Mouse (Mus musculus) embryonic facial prominence, embryonic 13.5 days (tissue): ENCODE data around the gene Prepl. TPM values are rescaled to one million over a fixed set of nuclear protein-coding genes. Genes with fewer than 3 reads are reported as not detected.

ENCODE experiments used
- ATAC-seq: fragments of 200-750 bp; cut with Nextera tagmentation; 2 replicates; pipeline ENCODE4 v1.8.0; 2017; ENCODE audit warnings: low read depth; ENCODE audit not compliant: insufficient number of reproducible peaks, insufficient read depth, low FRiP score, low TSS enrichment
- H3K27ac ChIP-seq: fragments of 300-500 bp; sonication (generic); 2 replicates; pipeline ENCODE4 v1.5.1; 2015; ENCODE audit warnings: moderate library complexity, mild to moderate bottlenecking, inconsistent platforms
- H3K27me3 ChIP-seq: fragments of 300-500 bp; sonication (generic); 2 replicates; pipeline ENCODE4 v1.6.1; 2015; ENCODE audit warnings: mild to moderate bottlenecking, inconsistent platforms
- H3K36me3 ChIP-seq: fragments of 300-500 bp; sonication (generic); 2 replicates; pipeline ENCODE4 v1.6.1; 2015; ENCODE audit warnings: mild to moderate bottlenecking, inconsistent platforms
- H3K4me1 ChIP-seq: fragments of 300-500 bp; sonication (generic); 2 replicates; pipeline ENCODE4 v1.6.1; 2015; ENCODE audit warnings: inconsistent platforms
- H3K4me2 ChIP-seq: fragments of 300-500 bp; sonication (generic); 2 replicates; pipeline ENCODE4 v1.6.1; 2015; ENCODE audit warnings: moderate library complexity, mild to moderate bottlenecking, inconsistent platforms
- H3K4me3 ChIP-seq: fragments of 300-500 bp; sonication (generic); 2 replicates; pipeline ENCODE4 v1.5.1; 2015; ENCODE audit warnings: mild to moderate bottlenecking, inconsistent platforms
- H3K9ac ChIP-seq: fragments of 300-500 bp; sonication (generic); 2 replicates; pipeline ENCODE4 v1.6.1; 2015; ENCODE audit warnings: mild to moderate bottlenecking, inconsistent platforms
- H3K9me3 ChIP-seq: fragments of 300-500 bp; sonication (generic); 2 replicates; pipeline ENCODE4 v1.6.1; 2016; ENCODE audit warnings: inconsistent platforms
- WGBS: fragments of 180-500 bp; shearing (Covaris S2); methylation state at CpG from one replicate; pipeline ENCODE4 v1.1.7; 2015; ENCODE audit warnings: mixed read lengths; 5-methylcytosine and 5-hydroxymethylcytosine counted together
- polyA plus RNA-seq: library from polyadenylated mRNA; unstranded; fragments of >200 nt; fragmentation: Nextera tagmentation; extraction: Ambion mirVana; gene quantifications from 2 replicates; pipeline ENCODE4 v1.2.1, GENCODE M21; 2015

Gene Prepl
- polyA plus RNA-seq, 1 experiment from 2014 or later, result 26.0 TPM

GRCm38 (mm10) chr17:85037855-85038254 lies 52.2 kb downstream of the Prepl start:
- Histone ChIP-seq H3K4me1 (no peaks in the 10 kb centered on the region), H3K27ac (no peak overlapping the region), H3K4me3 (no peak overlapping the region), H3K27me3 (no peaks in the 10 kb centered on the region), H3K36me3 (no peaks in the 10 kb centered on the region), H3K4me2 (no peak overlapping the region), H3K9ac (no peak overlapping the region), H3K9me3 (no peaks in the 10 kb centered on the region)
- 83% methylated on average over 5 of the region's 5 CpGs for WGBS
- ATAC-seq, result no peak

DNA sequence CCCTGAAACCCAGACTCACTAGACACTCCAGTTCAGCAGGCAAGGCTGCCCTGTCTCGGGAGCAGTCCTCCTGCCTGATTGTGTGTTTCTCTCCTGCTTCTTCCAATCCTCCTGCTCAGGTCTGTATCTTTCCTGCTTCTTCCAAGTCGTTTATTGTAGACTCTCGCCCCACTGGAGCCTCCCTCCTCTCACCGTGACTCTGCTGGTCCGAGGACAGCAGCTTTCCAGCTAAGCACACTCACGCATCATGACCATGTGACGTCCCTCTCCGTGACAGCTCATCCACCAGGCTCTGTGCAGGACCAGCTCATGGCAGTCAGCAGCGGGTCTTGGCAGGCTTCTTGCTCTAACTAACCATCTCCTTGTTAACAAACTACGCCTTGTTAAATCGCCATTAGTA lies 56.0 kb downstream of the Prepl start:
- ATAC-seq, result no peak
- WGBS, result 63% methylated on average over 11 of the region's 11 CpGs

GRCm38 (mm10) chr17:85033087-85033486 lies 57.0 kb downstream of the Prepl start:
- Histone ChIP-seq H3K27ac (no peak overlapping the region), H3K4me1 (no peaks in the 10 kb centered on the region), H3K4me3 (no peak overlapping the region), H3K27me3 (no peaks in the 10 kb centered on the region), H3K9me3 (no peaks in the 10 kb centered on the region), H3K36me3 (no peaks in the 10 kb centered on the region), H3K9ac (no peak overlapping the region), H3K4me2 (no peak overlapping the region)
- WGBS, result 84% methylated on average over 3 of the region's 3 CpGs
- ATAC-seq, result no peak

More for the DNA sequence above, 56.0 kb downstream of the Prepl start:
- no peak overlapping the region for H3K4me3 ChIP-seq
- H3K36me3 ChIP-seq, result no peaks in the 10 kb centered on the region
- no peaks in the 10 kb centered on the region for H3K4me1 ChIP-seq
- no peaks in the 10 kb centered on the region for H3K9me3 ChIP-seq
- H3K9ac ChIP-seq, result 0 out of 2 replicates have a peak overlapping the region, but pooled peaks have one; percentile 32
- no peak overlapping the region for H3K4me2 ChIP-seq
- H3K27me3 ChIP-seq, result no peaks in the 10 kb centered on the region
- no peak overlapping the region for H3K27ac ChIP-seq

GRCm38 (mm10) chr17:85030651-85031050 lies 59.4 kb downstream of the Prepl start:
- ATAC-seq, result no peak
- no peak overlapping the region for H3K9ac ChIP-seq

GRCm38 (mm10) chr17:85028797-85029196 lies 61.2 kb downstream of the Prepl start:
- H3K9me3 ChIP-seq, result no peaks in the 10 kb centered on the region
- H3K4me2 ChIP-seq, result no peak overlapping the region
- no peak overlapping the region for H3K4me3 ChIP-seq
- H3K9ac ChIP-seq, result no peak overlapping the region
- H3K36me3 ChIP-seq, result 0 out of 2 replicates have a peak, but pooled peaks cover 3% of the 10 kb centered on the region
- ATAC-seq, result no peak
- H3K27ac ChIP-seq, result no peak overlapping the region
- H3K27me3 ChIP-seq, result no peaks in the 10 kb centered on the region
- 95% methylated on average over 10 of the region's 10 CpGs for WGBS
- peaks cover 6% of the 10 kb centered on the region for H3K4me1 ChIP-seq

More at GRCm38 (mm10) chr17:85030651-85031050, 59.4 kb downstream of the Prepl start:
- WGBS, result 74% methylated on average over 5 of the region's 5 CpGs
- no peaks in the 10 kb centered on the region for H3K4me1 ChIP-seq
- H3K4me3 ChIP-seq, result no peak overlapping the region
- no peaks in the 10 kb centered on the region for H3K36me3 ChIP-seq
- H3K4me2 ChIP-seq, result no peak overlapping the region
- H3K27me3 ChIP-seq, result no peaks in the 10 kb centered on the region
- H3K9me3 ChIP-seq, result no peaks in the 10 kb centered on the region
- H3K27ac ChIP-seq, result no peak overlapping the region

DNA sequence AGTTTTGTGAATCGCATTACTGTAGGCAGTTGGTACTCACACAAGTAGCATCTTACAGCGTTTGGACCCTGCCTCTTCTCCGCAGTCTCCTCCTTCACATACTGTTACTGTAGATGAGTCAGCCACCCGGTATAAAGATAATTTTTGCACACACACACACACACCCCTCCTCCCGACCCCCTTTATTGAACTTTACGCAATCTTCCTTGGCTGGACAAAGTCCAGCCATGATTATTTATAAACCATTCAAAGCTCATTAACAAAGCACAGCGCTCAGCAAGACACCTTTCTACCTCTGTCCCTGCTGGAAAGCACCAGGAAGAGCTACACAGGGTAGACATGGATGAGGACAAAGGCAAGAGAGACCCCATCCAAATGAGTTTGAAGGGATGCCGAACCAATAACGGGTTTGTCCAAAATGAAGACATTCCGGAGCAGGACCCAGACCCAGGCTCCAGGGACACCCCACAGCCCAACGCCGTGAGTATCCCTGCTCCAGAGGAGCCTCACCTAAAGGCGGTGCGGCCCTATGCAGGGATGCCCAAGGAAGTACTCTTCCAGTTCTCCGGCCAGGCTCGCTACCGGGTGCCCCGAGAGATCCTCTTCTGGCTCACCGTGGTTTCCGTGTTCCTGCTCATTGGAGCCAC lies 61.8 kb downstream of the Prepl start, which contains the start of gene Slc3a1:
TSS of gene Slc3a1 (plus strand) at position 284 of the 647 bp plus-strand sequence.
- no peak within 1 kb of the TSS for H3K9ac ChIP-seq
- no peak within 1 kb of the TSS for H3K4me3 ChIP-seq
- no peak for ATAC-seq
- no peak within 1 kb of the TSS for H3K27ac ChIP-seq
- H3K9me3 ChIP-seq, result no peaks in the 10 kb centered on the region
- no peaks in the 10 kb centered on the region for H3K27me3 ChIP-seq
- no peak within 1 kb of the TSS for H3K4me2 ChIP-seq
- WGBS, result 92% methylated on average over 20 of the region's 20 CpGs
- peaks cover 10% of the 10 kb centered on the region for H3K4me1 ChIP-seq
- 0 out of 2 replicates have a peak, but pooled peaks cover 3% of the 10 kb centered on the region for H3K36me3 ChIP-seq

DNA sequence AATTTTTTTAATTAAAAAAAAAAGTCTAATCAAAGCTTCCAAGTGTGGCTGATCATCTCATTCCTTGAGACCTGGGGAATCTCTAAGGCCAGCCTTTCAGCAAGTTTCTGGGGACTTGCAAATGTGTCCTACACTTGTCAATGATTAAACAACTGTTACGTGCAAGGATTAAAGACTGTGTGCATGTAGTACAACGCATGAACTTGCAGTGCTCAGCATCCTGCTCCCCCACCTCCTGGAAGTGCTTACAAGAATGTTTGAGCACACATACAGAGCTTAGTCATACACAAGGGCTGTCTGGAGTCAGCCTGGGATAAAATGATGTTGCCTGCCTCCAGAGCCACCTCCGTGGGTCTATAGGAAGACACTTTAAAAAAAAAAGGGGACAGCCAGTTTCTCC lies 62.8 kb downstream of the Prepl start:
- Histone ChIP-seq H3K4me2 (no peak overlapping the region), H3K27ac (no peak overlapping the region), H3K27me3 (no peaks in the 10 kb centered on the region), H3K9ac (no peak overlapping the region), H3K36me3 (0 out of 2 replicates have a peak, but pooled peaks cover 3% of the 10 kb centered on the region), H3K4me1 (peaks cover 12% of the 10 kb centered on the region), H3K4me3 (no peak overlapping the region), H3K9me3 (no peaks in the 10 kb centered on the region)
- WGBS, result 88% methylated on average over 3 of the region's 3 CpGs
- no peak for ATAC-seq

DNA sequence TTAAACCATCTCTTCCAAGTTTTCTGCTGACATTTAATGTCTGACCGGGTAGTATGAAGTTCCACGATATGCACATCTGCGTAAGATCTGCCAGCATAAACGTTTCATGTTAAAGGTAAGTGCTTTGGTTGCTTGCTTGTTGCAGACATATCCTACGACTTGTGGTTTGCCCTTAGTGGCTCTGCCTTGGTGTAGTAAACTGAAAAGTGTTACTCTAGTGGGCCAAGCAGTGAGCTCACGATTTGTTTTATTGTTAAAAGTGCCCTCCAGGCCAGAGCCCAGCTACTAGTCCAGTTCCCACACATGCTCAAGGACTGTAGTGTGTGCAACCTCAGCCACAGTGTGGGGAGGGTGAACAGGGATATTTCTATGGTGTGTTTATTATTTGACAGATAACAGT lies 63.6 kb downstream of the Prepl start:
- Histone ChIP-seq H3K9me3 (no peaks in the 10 kb centered on the region), H3K9ac (no peak overlapping the region), H3K27ac (no peak overlapping the region), H3K4me1 (peaks cover 12% of the 10 kb centered on the region), H3K27me3 (no peaks in the 10 kb centered on the region), H3K4me3 (no peak overlapping the region), H3K4me2 (no peak overlapping the region), H3K36me3 (0 out of 2 replicates have a peak, but pooled peaks cover 3% of the 10 kb centered on the region)
- 88% methylated on average over 6 of the region's 6 CpGs for WGBS
- ATAC-seq, result no peak

DNA sequence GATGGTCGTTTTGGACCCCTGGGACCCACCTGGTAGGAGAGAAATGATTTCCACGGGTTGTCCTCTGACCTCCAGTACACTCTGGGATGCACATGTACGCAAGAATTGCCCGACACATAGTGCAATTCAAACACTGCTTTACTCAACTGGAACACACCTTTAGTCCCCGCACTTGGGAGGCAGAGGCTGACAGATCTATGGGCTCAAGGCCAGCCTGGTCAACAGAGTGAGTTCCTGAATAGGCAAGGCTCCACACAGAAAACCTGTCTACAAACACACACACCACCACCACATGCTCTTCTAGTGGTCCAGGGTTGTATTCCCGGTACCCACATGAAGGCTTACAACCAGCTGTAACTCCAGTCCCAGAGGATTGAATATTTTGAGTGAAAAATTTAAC lies 64.9 kb downstream of the Prepl start:
- H3K27me3 ChIP-seq, result no peaks in the 10 kb centered on the region
- 92% methylated on average over 6 of the region's 6 CpGs for WGBS
- 0 out of 2 replicates have a peak, but pooled peaks cover 3% of the 10 kb centered on the region for H3K36me3 ChIP-seq
- H3K4me1 ChIP-seq, result peaks cover 12% of the 10 kb centered on the region
- H3K9ac ChIP-seq, result no peak overlapping the region
- no peak overlapping the region for H3K27ac ChIP-seq
- H3K4me3 ChIP-seq, result no peak overlapping the region
- H3K4me2 ChIP-seq, result no peak overlapping the region
- H3K9me3 ChIP-seq, result no peaks in the 10 kb centered on the region
- ATAC-seq, result no peak

GRCm38 (mm10) chr17:85024237-85024636 lies 65.8 kb downstream of the Prepl start:
- no peak for ATAC-seq
- no peaks in the 10 kb centered on the region for H3K27me3 ChIP-seq
- 77% methylated on average over 8 of the region's 8 CpGs for WGBS
- H3K4me2 ChIP-seq, result no peak overlapping the region
- 0 out of 2 replicates have a peak, but pooled peaks cover 3% of the 10 kb centered on the region for H3K36me3 ChIP-seq
- no peaks in the 10 kb centered on the region for H3K9me3 ChIP-seq
- H3K9ac ChIP-seq, result no peak overlapping the region
- H3K4me3 ChIP-seq, result no peak overlapping the region
- H3K27ac ChIP-seq, result 0 out of 2 replicates have a peak overlapping the region, but pooled peaks have one; percentile 2
- peaks cover 12% of the 10 kb centered on the region for H3K4me1 ChIP-seq

- peak overlapping the region; percentile 48 for H3K27ac ChIP-seq
- ATAC-seq, result 0 out of 2 replicates have a peak, but pooled peaks have one; percentile 43
- H3K4me2 ChIP-seq, result peak overlapping the region; percentile 38
- 0 out of 2 replicates have a peak, but pooled peaks cover 3% of the 10 kb centered on the region for H3K36me3 ChIP-seq
- H3K4me1 ChIP-seq, result peaks cover 12% of the 10 kb centered on the region
- 56% methylated on average over 22 of the region's 22 CpGs for WGBS
- H3K9me3 ChIP-seq, result no peaks in the 10 kb centered on the region
- no peaks in the 10 kb centered on the region for H3K27me3 ChIP-seq
- H3K4me3 ChIP-seq, result no peak overlapping the region
- no peak overlapping the region for H3K9ac ChIP-seq
Measured at GRCm38 (mm10) chr17:85023247-85024167, 66.5 kb downstream of the Prepl start.
